Mouse (Mus musculus): ENCODE results near the gene Krt2. TPM values are rescaled to one million over a fixed set of nuclear protein-coding genes. Genes with fewer than 3 reads are reported as not detected.
A peak's percentile ranks its signal among the peaks of the same experiment; 100 is the strongest.

The Krt2 gene
- polyA plus RNA-seq, 1 experiment from 2014 or later, result not detected

DNA sequence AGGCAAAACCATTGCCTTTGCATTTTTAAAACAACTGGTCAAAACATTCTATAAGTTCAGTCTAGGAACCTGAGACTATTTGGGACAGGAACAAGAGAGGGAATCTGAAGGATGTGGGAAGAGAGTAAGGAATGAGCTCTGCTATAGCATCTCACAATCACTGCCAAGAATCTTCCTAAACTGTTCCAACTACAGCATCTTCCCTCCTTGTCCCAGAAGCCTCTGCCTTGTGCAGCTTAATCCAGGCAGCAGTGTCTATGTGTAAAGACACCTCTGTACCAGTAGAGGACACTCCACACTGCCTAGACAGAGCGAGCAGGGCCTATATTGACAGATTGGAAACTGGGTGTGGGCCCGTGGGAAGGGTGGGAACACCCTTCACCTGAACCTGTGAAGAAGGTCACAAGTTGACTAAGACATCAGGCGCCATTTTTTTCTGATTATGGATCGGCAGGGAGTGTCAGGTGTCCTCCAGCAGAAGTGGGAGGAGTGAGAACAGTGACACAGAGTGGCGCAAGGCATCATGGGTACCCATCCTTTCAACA, 16.9 kb upstream of the Krt2 start:
- Histone ChIP-seq H3K9ac (no peak overlapping the region), H3K9me3 (replicated peaks) (no peaks in the 10 kb centered on the region), H3K4me3 (no peak overlapping the region), H3K4me1 (no peaks in the 10 kb centered on the region), H3K36me3 (no peaks in the 10 kb centered on the region), H3K27me3 (replicated peaks) (no peaks in the 10 kb centered on the region), H3K27ac (no peak overlapping the region), H3K4me2 (no peak overlapping the region)
- 55% methylated on average over 5 of the region's 5 CpGs for WGBS (ENCODE audit: insufficient replicate concordance)
- ATAC-seq, result no peak

DNA sequence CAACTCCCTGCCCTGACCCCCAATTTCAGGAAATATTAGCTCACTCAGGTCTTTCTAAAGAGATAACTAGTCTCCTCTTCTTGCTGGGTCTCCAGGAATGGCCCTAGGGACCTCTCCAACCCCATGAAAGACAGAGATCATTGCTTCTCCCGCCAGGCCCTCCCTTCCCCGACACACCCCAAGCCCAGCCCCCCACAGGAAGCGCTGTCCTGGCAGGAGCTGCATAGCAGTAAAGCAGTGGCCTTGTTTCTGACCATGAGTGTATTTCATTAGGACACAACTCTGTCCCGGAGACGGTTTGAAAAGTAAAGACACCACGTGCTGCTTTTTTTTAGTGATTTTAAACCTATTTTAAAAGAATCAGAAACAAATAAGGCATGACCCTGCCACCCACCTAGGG, 15.2 kb upstream of the Krt2 start:
- no peak overlapping the region for H3K4me3 ChIP-seq
- no peaks in the 10 kb centered on the region for H3K9me3 ChIP-seq (replicated peaks)
- 28% methylated on average over 6 of the region's 6 CpGs for WGBS (ENCODE audit: insufficient replicate concordance)
- no peak overlapping the region for H3K27ac ChIP-seq
- H3K27me3 ChIP-seq (replicated peaks), result no peaks in the 10 kb centered on the region
- no peak overlapping the region for H3K9ac ChIP-seq
- no peak for ATAC-seq
- H3K36me3 ChIP-seq, result no peaks in the 10 kb centered on the region
- H3K4me1 ChIP-seq, result no peaks in the 10 kb centered on the region
- H3K4me2 ChIP-seq, result no peak overlapping the region

DNA sequence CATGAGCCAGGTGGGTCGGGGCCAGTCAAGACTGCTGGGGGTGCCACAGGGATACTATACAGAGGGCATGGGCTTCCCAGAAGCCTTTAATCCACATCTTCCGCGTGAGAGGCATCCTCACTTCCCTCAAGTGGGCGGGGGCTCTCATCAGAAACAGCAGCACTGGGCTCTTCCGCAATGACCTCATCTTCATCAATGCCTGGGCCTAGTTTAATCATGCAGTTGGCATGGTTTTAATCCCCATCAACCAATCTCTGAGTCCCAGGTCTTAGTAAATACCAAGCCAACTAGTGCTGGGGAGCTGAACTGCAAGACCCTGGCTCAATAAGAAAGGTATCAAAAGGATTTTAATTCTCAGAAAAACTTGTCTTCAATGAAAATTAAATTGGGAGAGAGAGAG, 11.5 kb upstream of the Krt2 start:
- H3K4me1 ChIP-seq, result no peaks in the 10 kb centered on the region
- no peak for ATAC-seq
- H3K27ac ChIP-seq, result no peak overlapping the region
- no peaks in the 10 kb centered on the region for H3K9me3 ChIP-seq (replicated peaks)
- H3K9ac ChIP-seq, result no peak overlapping the region
- H3K36me3 ChIP-seq, result no peaks in the 10 kb centered on the region
- H3K4me3 ChIP-seq, result no peak overlapping the region
- H3K27me3 ChIP-seq (replicated peaks), result no peaks in the 10 kb centered on the region; the same call in 1 of the 2 replicates
- H3K4me2 ChIP-seq, result no peak overlapping the region
- WGBS (ENCODE audit: insufficient replicate concordance), result 49% methylated on average over 5 of the region's 5 CpGs

DNA sequence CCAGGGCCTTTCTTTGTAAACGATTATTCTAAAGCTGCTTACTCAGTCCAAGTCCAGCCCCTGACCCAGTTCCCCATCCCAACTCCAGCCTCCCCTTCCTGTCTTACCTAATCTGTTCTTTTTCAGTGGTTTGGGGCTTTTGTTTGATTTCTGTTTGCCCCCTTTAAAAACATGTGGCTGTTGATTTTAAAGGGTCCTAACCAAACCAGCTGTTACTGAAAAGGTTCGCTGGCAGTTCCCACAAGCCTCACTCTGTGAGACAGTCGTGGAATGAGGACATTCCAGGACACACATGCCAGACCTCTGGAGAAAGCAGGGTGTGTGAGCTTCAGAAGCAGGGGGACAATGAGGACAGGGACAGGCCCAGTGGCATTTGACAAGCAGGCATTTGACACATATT, 3.8 kb upstream of the Krt2 start:
- 29% methylated on average over 3 of the region's 3 CpGs for WGBS (ENCODE audit: insufficient replicate concordance)
- no peaks in the 10 kb centered on the region for H3K4me1 ChIP-seq
- no peak overlapping the region for H3K9ac ChIP-seq
- no peaks in the 10 kb centered on the region for H3K36me3 ChIP-seq
- no peak overlapping the region for H3K27ac ChIP-seq
- ATAC-seq, result no peak
- peaks cover 9% of the 10 kb centered on the region; the same call in 1 of the 2 replicates for H3K27me3 ChIP-seq (replicated peaks)
- H3K4me3 ChIP-seq, result no peak overlapping the region
- no peak overlapping the region for H3K4me2 ChIP-seq
- H3K9me3 ChIP-seq (replicated peaks), result no peaks in the 10 kb centered on the region

DNA sequence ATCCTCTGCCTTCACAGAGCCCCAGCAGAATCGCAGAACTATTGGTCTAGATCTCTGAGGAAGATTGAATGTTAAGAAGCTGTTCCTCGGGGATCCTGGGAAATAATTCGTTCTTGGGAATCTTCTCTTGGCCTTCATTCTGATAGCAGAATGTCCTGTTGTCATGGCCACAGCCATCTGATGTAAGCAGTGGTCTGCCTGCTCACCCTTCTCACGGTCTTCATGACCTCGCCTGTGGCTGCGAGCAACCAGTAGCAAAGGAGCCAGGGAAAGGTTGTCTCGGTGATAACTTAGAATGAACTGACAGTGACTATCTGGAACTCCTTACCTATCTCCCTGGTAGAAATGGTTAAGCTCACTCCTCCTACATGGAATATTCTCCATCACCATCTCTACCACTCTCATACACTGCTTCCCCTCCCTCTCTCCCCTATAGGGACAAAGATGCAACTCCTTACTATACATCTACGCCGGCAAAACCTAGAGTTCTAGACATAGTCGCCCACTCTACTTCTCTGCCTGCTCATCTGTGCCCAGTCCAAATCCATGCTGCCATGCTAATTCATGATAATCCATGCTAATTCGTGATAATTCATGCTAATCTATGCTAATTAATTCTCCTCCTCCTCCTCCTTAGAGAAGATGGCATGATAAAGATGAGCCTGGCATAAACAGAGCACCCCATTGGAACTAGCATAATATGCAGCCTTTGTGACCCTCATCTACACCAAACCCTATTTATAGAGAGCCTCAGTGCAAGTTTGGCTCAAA, 14.7 kb downstream of the Krt2 start:
- Histone ChIP-seq H3K4me2 (no peak overlapping the region), H3K4me3 (no peak overlapping the region), H3K9me3 (replicated peaks) (no peaks in the 10 kb centered on the region), H3K27me3 (replicated peaks) (peaks cover 4% of the 10 kb centered on the region; the same call in 1 of the 2 replicates), H3K4me1 (no peaks in the 10 kb centered on the region), H3K27ac (no peak overlapping the region), H3K36me3 (no peaks in the 10 kb centered on the region), H3K9ac (no peak overlapping the region)
- no peak for ATAC-seq
- WGBS (ENCODE audit: insufficient replicate concordance), result 60% methylated on average over 11 of the region's 11 CpGs

DNA sequence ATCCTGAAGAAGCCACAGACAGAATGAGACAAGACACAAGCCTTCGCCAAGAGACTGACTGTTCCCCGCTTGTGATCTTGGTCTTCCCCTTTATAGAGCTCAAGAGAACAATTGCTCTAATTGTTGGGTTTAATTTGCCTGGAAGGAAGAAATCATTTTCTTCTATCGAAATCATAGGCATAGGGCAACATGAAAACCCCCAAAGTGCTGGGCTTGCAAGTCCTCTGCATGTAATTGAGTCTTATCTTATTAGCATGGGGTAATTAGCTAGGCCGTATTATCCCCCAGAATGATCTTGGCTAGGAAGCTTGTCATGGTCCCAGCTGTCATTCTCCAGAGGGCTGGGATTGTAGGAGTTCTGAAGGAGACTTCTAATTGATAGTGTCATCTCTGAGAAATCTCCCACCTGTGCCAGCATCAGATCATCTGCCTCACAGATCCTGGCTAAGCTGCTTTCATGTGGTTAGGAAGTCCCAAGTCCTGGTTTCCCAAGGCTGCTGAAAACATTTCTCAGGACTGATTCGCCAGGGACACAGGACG, 15.6 kb downstream of the Krt2 start, which contains the start of gene Krt73:
Gene Krt73 (minus strand): TSS at position 51 of the 540 bp plus-strand sequence.
- Histone ChIP-seq H3K9me3 (replicated peaks) (no peaks in the 10 kb centered on the region), H3K36me3 (no peaks in the 10 kb centered on the region), H3K27me3 (replicated peaks) (peaks cover 4% of the 10 kb centered on the region; the same call in 1 of the 2 replicates), H3K4me3 (no peak within 1 kb of the TSS), H3K9ac (no peak within 1 kb of the TSS), H3K4me2 (no peak within 1 kb of the TSS), H3K27ac (no peak within 1 kb of the TSS), H3K4me1 (no peaks in the 10 kb centered on the region)
- no peak for ATAC-seq
- WGBS (ENCODE audit: insufficient replicate concordance), result 50% methylated on average over 6 of the region's 6 CpGs

DNA sequence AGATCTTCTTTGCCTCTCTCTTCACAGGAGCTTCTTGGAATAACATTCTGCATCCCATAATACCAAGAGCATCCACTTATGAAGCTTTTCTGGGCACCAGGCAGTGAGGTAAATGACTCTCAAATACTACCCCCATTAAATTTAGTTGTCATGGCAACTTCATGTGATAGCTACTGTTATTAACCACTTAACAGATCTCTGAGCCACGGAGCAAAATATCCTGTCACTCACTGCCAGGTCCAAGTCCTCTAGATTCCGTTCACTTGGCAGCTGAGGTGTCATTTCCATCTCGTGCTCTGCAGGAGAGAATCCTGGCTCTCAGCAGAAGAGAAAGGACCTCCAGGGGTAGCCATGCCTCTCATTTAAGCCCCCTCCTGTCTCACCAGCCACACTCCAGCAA, 27.1 kb downstream of the Krt2 start:
- 15% methylated on average over 3 of the region's 3 CpGs for WGBS (ENCODE audit: insufficient replicate concordance)
- no peak overlapping the region for H3K4me3 ChIP-seq
- no peak for ATAC-seq

DNA sequence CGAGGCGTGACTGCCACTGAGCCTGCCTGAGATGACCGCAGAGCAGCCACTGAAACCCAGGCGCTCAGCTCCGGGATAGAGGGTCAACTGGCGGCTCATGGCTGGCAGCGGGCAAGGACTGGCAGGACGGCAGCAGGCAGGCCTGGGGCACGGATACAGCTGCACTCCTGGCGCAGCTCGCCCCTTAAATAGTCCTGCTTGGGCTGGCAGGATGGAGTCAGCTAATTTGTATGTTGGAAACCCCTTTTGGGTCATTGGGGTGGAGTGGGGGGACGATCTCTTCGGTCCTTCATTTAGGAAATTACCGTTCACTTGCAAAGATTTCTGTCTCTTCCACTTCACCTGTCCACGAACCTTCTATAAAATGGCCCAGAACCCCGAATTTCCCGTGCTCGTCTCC, 31.6 kb downstream of the Krt2 start, which contains the start of gene Krt72:
Gene Krt72 (minus strand): TSS at position 101 of the 400 bp plus-strand sequence.
- Histone ChIP-seq H3K4me1 (no peaks in the 10 kb centered on the region), H3K9ac (no peak within 1 kb of the TSS), H3K27me3 (replicated peaks) (0 out of 2 replicates have a peak, but pooled peaks cover 17% of the 10 kb centered on the region), H3K9me3 (replicated peaks) (no peaks in the 10 kb centered on the region), H3K4me3 (no peak within 1 kb of the TSS), H3K36me3 (no peaks in the 10 kb centered on the region), H3K4me2 (no peak within 1 kb of the TSS), H3K27ac (no peak within 1 kb of the TSS)
- ATAC-seq, result no peak
- 69% methylated on average over 18 of the region's 18 CpGs for WGBS (ENCODE audit: insufficient replicate concordance)

More for the DNA sequence above, 27.1 kb downstream of the Krt2 start:
- no peak overlapping the region for H3K4me2 ChIP-seq
- no peaks in the 10 kb centered on the region for H3K36me3 ChIP-seq
- H3K9me3 ChIP-seq (replicated peaks), result no peaks in the 10 kb centered on the region
- no peak overlapping the region for H3K27ac ChIP-seq
- no peaks in the 10 kb centered on the region for H3K4me1 ChIP-seq
- 0 out of 2 replicates have a peak, but pooled peaks cover 17% of the 10 kb centered on the region for H3K27me3 ChIP-seq (replicated peaks)
- no peak overlapping the region for H3K9ac ChIP-seq

DNA sequence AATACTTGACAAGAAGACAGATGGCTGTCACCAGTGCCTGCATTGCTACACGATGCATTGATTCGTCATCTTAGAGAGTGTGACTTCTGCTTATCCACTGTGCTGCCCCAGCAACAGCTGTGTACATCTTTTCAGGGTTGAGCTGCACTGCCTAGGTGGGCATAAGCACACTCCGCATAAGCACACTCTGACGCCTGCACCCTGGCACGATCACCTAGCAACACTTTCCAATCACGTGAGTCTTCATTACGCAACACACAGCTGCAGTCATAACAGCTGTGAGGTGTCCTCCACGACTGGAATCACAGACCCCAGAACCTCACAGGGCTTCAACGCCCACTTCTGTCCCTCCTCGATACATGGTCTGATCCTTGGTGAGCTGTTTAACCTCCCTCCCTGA, 44.5 kb downstream of the Krt2 start:
- Histone ChIP-seq H3K4me2 (no peak overlapping the region), H3K27me3 (replicated peaks) (peaks cover 18% of the 10 kb centered on the region), H3K9ac (no peak overlapping the region), H3K9me3 (replicated peaks) (no peaks in the 10 kb centered on the region), H3K4me3 (no peak overlapping the region), H3K27ac (no peak overlapping the region), H3K4me1 (no peaks in the 10 kb centered on the region), H3K36me3 (no peaks in the 10 kb centered on the region)
- ATAC-seq, result no peak
- 73% methylated on average over 10 of the region's 10 CpGs for WGBS (ENCODE audit: insufficient replicate concordance)

DNA sequence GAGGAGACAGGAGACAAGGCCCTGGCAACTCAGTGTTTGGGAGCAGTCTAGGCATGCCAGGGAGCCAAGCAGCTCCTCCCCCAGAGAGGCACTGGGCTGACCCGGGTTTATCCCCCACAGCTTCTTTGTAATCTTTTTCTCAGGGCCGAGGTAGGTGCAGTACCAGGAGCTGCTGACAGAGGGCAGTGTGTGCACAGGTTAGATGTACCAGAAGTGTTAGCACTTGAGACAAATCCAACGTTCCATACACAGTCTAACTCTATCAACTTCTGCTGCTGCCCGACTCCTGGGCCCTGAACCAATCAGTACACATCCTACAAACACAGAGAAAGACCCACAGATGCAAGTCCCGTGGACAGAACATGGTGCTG, 45.3 kb downstream of the Krt2 start:
- H3K4me2 ChIP-seq, result no peak overlapping the region
- H3K4me3 ChIP-seq, result no peak overlapping the region
- no peaks in the 10 kb centered on the region for H3K9me3 ChIP-seq (replicated peaks)
- H3K27ac ChIP-seq, result no peak overlapping the region
- H3K9ac ChIP-seq, result no peak overlapping the region
- H3K27me3 ChIP-seq (replicated peaks), result peaks cover 12% of the 10 kb centered on the region; the same call in 1 of the 2 replicates
- no peaks in the 10 kb centered on the region for H3K36me3 ChIP-seq
- no peaks in the 10 kb centered on the region for H3K4me1 ChIP-seq
- ATAC-seq, result 0 out of 2 replicates have a peak, but pooled peaks have one; percentile 32
- WGBS (ENCODE audit: insufficient replicate concordance), result 4% methylated on average over 5 of the region's 5 CpGs

DNA sequence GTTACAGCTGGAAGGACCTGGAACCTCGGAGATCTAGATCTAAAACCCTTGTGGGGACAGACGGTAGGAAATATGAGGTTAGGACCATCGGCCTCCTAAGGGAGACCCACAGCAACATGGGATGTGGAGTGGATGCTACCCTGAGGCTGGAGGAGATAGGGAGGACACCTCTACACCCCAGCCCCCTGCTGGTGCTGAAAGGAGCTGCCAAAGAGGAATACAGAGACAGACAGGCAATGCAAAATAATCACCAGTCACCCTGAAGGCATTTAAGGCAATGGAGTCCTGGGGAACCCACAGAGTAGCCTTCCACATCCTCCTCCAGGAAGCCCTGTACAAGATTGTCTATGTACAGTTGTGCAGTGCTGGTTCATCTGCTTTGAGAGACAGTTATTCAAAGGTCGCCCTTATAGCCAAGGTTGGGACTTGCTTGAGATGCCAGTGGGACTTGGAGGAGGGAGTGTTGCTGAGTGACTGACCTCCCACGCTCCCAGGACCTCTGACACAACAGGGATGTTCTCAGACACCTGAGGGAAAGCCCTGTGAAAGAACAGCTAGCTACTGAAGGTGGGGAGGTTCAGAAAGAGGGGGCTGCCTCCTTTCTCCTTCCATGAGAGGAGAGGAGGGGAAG, 45.8 kb downstream of the Krt2 start:
- Histone ChIP-seq H3K27me3 (replicated peaks) (peaks cover 12% of the 10 kb centered on the region; the same call in 1 of the 2 replicates), H3K9me3 (replicated peaks) (no peaks in the 10 kb centered on the region), H3K27ac (no peak overlapping the region), H3K4me3 (no peak overlapping the region), H3K4me1 (no peaks in the 10 kb centered on the region), H3K9ac (no peak overlapping the region), H3K36me3 (no peaks in the 10 kb centered on the region), H3K4me2 (no peak overlapping the region)
- 50% methylated on average over 5 of the region's 5 CpGs for WGBS (ENCODE audit: insufficient replicate concordance)
- ATAC-seq, result no peak

DNA sequence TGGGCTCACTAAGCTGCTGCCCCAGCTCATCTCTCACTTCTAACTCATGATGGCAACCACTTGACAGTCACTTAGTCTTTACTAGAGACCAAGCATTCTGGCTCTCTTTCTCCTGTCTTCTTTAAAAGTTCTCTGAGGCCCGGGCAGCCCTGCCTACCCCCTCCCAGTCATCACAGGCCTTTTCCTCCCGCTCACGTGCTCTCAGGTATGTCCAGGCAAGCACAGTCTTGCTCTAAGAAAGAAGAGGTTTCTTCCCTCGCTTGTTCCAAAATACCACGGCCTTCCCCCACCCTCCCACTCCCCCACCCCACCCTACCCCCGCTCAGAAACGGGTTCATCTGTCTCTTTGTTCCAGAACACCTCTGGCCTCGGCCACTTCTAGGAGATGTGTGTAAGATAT, 47.7 kb downstream of the Krt2 start:
- Histone ChIP-seq H3K27me3 (replicated peaks) (peaks cover 12% of the 10 kb centered on the region; the same call in 1 of the 2 replicates), H3K4me2 (no peak overlapping the region), H3K9me3 (replicated peaks) (no peaks in the 10 kb centered on the region), H3K27ac (no peak overlapping the region), H3K4me1 (no peaks in the 10 kb centered on the region), H3K36me3 (no peaks in the 10 kb centered on the region), H3K4me3 (no peak overlapping the region), H3K9ac (no peak overlapping the region)
- 42% methylated on average over 8 of the region's 8 CpGs for WGBS (ENCODE audit: insufficient replicate concordance)
- no peak for ATAC-seq

Data from liver, embryonic 12.5 days (tissue).